Mouse (Mus musculus) stomach, postnatal 0 days (tissue): ENCODE results near the gene Cap1.

Experiments used
- CTCF ChIP-seq: IDR thresholded peaks from 2 replicates; pipeline ENCODE4 v1.5.1; 2016; ENCODE audit warnings: antibody characterized with exemption, low read depth, mild to moderate bottlenecking, moderate library complexity
- EP300 ChIP-seq: optimal IDR thresholded peaks from 2 replicates; pipeline ENCODE3; 2016; ENCODE audit warnings: antibody characterized with exemption

GRCm38 (mm10) chr4:122909572-122910189 lies 23.8 kb upstream of the Cap1 start:
- TF ChIP-seq CTCF (no peak), EP300 (no peak)
